Mouse (Mus musculus): Measurements from ENCODE around the gene Bckdk.

DNA sequence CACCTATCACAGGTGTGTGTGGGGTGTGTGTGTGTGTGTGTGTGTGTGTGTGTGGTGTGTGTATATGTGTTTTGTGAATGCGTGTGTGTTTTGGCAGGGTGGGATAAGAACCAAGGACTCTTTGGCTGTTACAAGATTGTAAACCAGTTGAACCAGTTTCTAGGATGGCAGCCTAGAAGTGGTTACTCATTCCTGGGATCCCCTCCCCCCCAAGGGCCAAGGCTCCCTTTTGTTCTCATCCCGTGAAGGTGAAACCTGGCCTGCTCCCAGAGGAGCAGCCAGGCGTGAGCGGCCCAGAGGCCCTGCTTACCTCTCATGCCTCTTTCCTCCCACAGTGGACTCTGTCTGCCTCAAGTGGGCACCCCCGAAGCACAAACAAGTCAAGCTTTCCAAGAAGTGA lies 21.4 kb downstream of the Bckdk start:
- TF ChIP-seq CTCF (IDR thresholded peaks at IDR 0.05; ENCODE audit: low read depth), result no peak
- no peak for TF ChIP-seq EP300 (IDR thresholded peaks at IDR 0.05; ENCODE audit: low read depth)

Measured in heart, postnatal 0 days (tissue).